Mouse (Mus musculus) liver, embryonic 18 days (tissue): Measurements from ENCODE around the gene L1td1. TPM values are rescaled to one million over a fixed set of nuclear protein-coding genes. Genes with fewer than 3 reads are reported as not detected.

ENCODE experiments used
- polyA plus RNA-seq: library from polyadenylated mRNA; depleted of rRNA; stranded (reverse); fragments of >200 nt; gene quantifications from 2 replicates; pipeline ENCODE4 v1.2.3, GENCODE M21; 2012; rRNA removed

The L1td1 gene
- 0.01 TPM in 1 of 2 replicates, not detected in the other for polyA plus RNA-seq

DNA sequence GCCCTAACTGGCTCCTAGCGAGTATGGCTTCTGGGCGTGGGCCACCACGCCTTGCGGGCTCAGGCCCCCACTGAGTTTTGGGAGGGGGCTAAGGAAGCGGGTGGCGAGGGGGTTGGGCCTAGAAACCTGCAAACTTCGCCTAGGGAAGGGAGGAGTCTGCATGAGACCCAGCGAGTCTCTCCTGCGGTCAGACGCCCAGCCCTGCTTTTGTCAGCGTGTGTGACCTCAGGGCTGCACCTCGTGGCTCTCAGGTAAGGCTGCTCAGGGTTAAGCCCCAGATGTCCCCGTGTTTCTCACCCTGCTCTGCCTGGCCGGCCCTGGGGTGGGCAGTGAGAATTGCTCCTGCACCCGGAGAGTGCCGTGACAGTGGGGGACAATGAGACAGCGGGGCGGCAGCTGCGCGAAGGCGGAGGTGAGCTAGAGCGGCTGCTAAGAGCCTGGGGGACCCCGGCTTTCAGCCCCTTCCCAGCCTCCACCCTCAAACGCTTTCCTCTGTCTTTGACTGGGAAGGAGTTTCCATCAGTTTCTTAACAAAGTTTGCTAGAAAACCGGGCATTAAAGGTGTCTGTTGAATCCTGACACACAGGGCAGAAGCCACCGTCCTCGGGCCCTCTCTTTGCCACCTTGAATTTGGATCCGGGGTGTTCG lies at the start of gene L1td1:
L1td1 (plus strand) TSS at position 145 of the 648 bp plus-strand sequence.

Other genes with a start within 250 kb of the L1td1 start
- gene Kank4, start 90.8 kb downstream of the L1td1 start, polyA plus RNA-seq: 0.17 and 0.18 TPM in 2 replicates
- not detected in 2 replicates for gene I0C0044D17Rik, start 97.1 kb downstream of the L1td1 start, polyA plus RNA-seq
- gene Usp1, start 197.1 kb downstream of the L1td1 start, polyA plus RNA-seq: 17.6 and 19.1 TPM in 2 replicates